Mouse (Mus musculus) MEL (cell line): ENCODE measurements around the gene Frat1. TPM values are rescaled to one million over a fixed set of nuclear protein-coding genes. Genes with fewer than 3 reads are reported as not detected.

Source experiments
- DNase-seq: peaks from one replicate; pipeline ENCODE4 v3.0.0; 2011; ENCODE audit warnings: low read depth, low spot score
- H3K27ac ChIP-seq: 2 replicates; pipeline ENCODE4 v1.5.1; 2012; ENCODE audit warnings: low read depth, mild to moderate bottlenecking, control low read depth, low read length, moderate library complexity; ENCODE audit not compliant: control insufficient read depth
- H3K27me3 ChIP-seq, 2 experiments: fragments of 150-350 bp in 1 of 2; sonication (generic) in 1 of 2; 2 replicates each; pipeline ENCODE4 v1.6.1; 2012; ENCODE audit warnings: low read length in 2 of 2, mild to moderate bottlenecking in 2 of 2, improper control_type of control experiment in 1 of 2, moderate library complexity in 1 of 2; ENCODE audit not compliant: insufficient read depth in 2 of 2, control insufficient read depth in 1 of 2
- H3K36me3 ChIP-seq, 2 experiments: 2 replicates each; pipeline ENCODE4 v1.6.1; 2012 to 2014; ENCODE audit warnings: low read length in 2 of 2, improper control_type of control experiment in 1 of 2, inconsistent platforms in 1 of 2, mild to moderate bottlenecking in 1 of 2; ENCODE audit not compliant: insufficient read depth in 2 of 2, control insufficient read depth in 1 of 2
- H3K4me1 ChIP-seq, 2 experiments: fragments of 150-350 bp in 1 of 2; sonication (generic) in 1 of 2; 2 replicates each; pipeline ENCODE4 v1.6.1; 2012; ENCODE audit warnings: low read length in 2 of 2, improper control_type of control experiment in 1 of 2, mild to moderate bottlenecking in 1 of 2; ENCODE audit not compliant: insufficient read depth in 2 of 2, control insufficient read depth in 1 of 2
- H3K4me3 ChIP-seq, 2 experiments: fragments of 150-350 bp in 1 of 2; sonication (generic) in 1 of 2; 2 replicates each; pipeline ENCODE4 v1.5.1; 2012; ENCODE audit warnings: low read depth in 2 of 2, low read length in 2 of 2, mild to moderate bottlenecking in 2 of 2, moderate library complexity in 2 of 2, control low read depth in 1 of 2, improper control_type of control experiment in 1 of 2; ENCODE audit not compliant: control insufficient read depth in 1 of 2, insufficient read depth in 1 of 2
- H3K79me2 ChIP-seq: 2 replicates; pipeline ENCODE4 v1.6.1; 2012; ENCODE audit warnings: mild to moderate bottlenecking, low read length, moderate library complexity; ENCODE audit not compliant: control insufficient read depth, poor library complexity, insufficient read depth
- H3K9ac ChIP-seq: 2 replicates; pipeline ENCODE4 v1.6.1; 2012; ENCODE audit warnings: low read depth, mild to moderate bottlenecking, control low read depth, low read length, moderate library complexity; ENCODE audit not compliant: control insufficient read depth, poor library complexity, severe bottlenecking
- H3K9me3 ChIP-seq: fragments of 150-350 bp; sonication (generic); replicated peaks from 2 replicates; pipeline ENCODE4 v1.6.1; 2012; ENCODE audit warnings: mild to moderate bottlenecking, low read length, improper control_type of control experiment, moderate library complexity; ENCODE audit not compliant: insufficient read depth
- BHLHE40 ChIP-seq: IDR thresholded peaks from 2 replicates; pipeline ENCODE4 v1.6.1; 2012; ENCODE audit warnings: low read depth, mild to moderate bottlenecking, inconsistent platforms, low read length, improper control_type of control experiment, borderline replicate concordance
- CHD1 ChIP-seq: IDR thresholded peaks from 2 replicates; pipeline ENCODE4 v1.6.1; 2012; ENCODE audit warnings: low read depth, mild to moderate bottlenecking, inconsistent platforms, low read length, improper control_type of control experiment
- CHD2 ChIP-seq: IDR thresholded peaks from 2 replicates; pipeline ENCODE4 v1.6.1; 2011; ENCODE audit warnings: low read length, improper control_type of control experiment
- CTCF ChIP-seq, 3 experiments: IDR thresholded peaks in 2 of 3; conservative IDR thresholded peaks in 1 of 3; 2 replicates each; pipeline ENCODE4 v1.5.1; 2011 to 2012; ENCODE audit warnings: low read length in 3 of 3, low read depth in 2 of 3, mild to moderate bottlenecking in 2 of 3, improper control_type of control experiment in 1 of 3, inconsistent platforms in 1 of 3, mixed read lengths in 1 of 3, moderate library complexity in 1 of 3; ENCODE audit not compliant: control insufficient read depth in 1 of 3, insufficient read depth in 1 of 3, poor library complexity in 1 of 3, severe bottlenecking in 1 of 3
- ELF1 ChIP-seq: IDR thresholded peaks from 2 replicates; pipeline ENCODE4 v1.6.1; 2014; ENCODE audit warnings: low read depth, mild to moderate bottlenecking, inconsistent platforms, low read length, improper control_type of control experiment, moderate library complexity
- EP300 ChIP-seq, 2 experiments: IDR thresholded peaks; 2 replicates each; pipeline ENCODE4 v1.6.1; 2011; ENCODE audit warnings: improper control_type of control experiment in 2 of 2, low read length in 2 of 2, low read depth in 1 of 2, mild to moderate bottlenecking in 1 of 2
- ETS1 ChIP-seq: IDR thresholded peaks from 2 replicates; pipeline ENCODE4 v1.6.1; 2012; ENCODE audit warnings: low read depth, mild to moderate bottlenecking, inconsistent platforms, low read length, improper control_type of control experiment, moderate library complexity
- GATA1 ChIP-seq: IDR thresholded peaks from 2 replicates; pipeline ENCODE4 v1.6.1; 2011; ENCODE audit warnings: low read depth, low read length, improper control_type of control experiment
- HCFC1 ChIP-seq: IDR thresholded peaks from 2 replicates; pipeline ENCODE4 v1.6.1; 2012; ENCODE audit warnings: low read depth, mild to moderate bottlenecking, inconsistent platforms, low read length, improper control_type of control experiment, moderate library complexity
- KAT2A ChIP-seq: conservative IDR thresholded peaks from 2 replicates; pipeline ENCODE4 v1.6.1; 2012; ENCODE audit warnings: low read depth, low read length, improper control_type of control experiment, inconsistent platforms
- MAFK ChIP-seq: IDR thresholded peaks from 2 replicates; pipeline ENCODE4 v1.6.1; 2011; ENCODE audit warnings: low read depth, mild to moderate bottlenecking, low read length, improper control_type of control experiment, borderline replicate concordance
- MAX ChIP-seq: IDR thresholded peaks from 2 replicates; pipeline ENCODE4 v1.6.1; 2011; ENCODE audit warnings: low read length, improper control_type of control experiment
- MAZ ChIP-seq: IDR thresholded peaks from 2 replicates; pipeline ENCODE4 v1.6.1; 2012; ENCODE audit warnings: low read depth, mild to moderate bottlenecking, inconsistent platforms, low read length, improper control_type of control experiment
- MEF2A ChIP-seq: IDR thresholded peaks from 2 replicates; pipeline ENCODE4 v1.6.1; 2014; ENCODE audit warnings: low read depth, mild to moderate bottlenecking, inconsistent platforms, low read length, improper control_type of control experiment; ENCODE audit not compliant: poor library complexity, insufficient replicate concordance, severe bottlenecking; ENCODE audit errors: extremely low read depth
- MXI1 ChIP-seq: IDR thresholded peaks from 2 replicates; pipeline ENCODE4 v1.6.1; 2011; ENCODE audit warnings: mild to moderate bottlenecking, low read depth, low read length, improper control_type of control experiment
- MYB ChIP-seq: IDR thresholded peaks from 2 replicates; pipeline ENCODE4 v1.6.1; 2011; ENCODE audit warnings: mild to moderate bottlenecking, low read depth, low read length, improper control_type of control experiment
- MYC ChIP-seq: IDR thresholded peaks from 2 replicates; pipeline ENCODE4 v1.6.1; 2011; ENCODE audit warnings: low read depth, mild to moderate bottlenecking, low read length, improper control_type of control experiment, moderate library complexity
- NELFE ChIP-seq: IDR thresholded peaks from 2 replicates; pipeline ENCODE4 v1.6.1; 2011; ENCODE audit warnings: low read depth, low read length, improper control_type of control experiment
- NRF1 ChIP-seq: IDR thresholded peaks from 2 replicates; pipeline ENCODE4 v1.6.1; 2014; ENCODE audit warnings: low read depth, mild to moderate bottlenecking, inconsistent platforms, low read length, improper control_type of control experiment, moderate library complexity; ENCODE audit not compliant: poor library complexity, insufficient read depth, severe bottlenecking
- POLR2A ChIP-seq, 2 experiments: IDR thresholded peaks; 2 replicates each; pipeline ENCODE4 v1.6.1; 2011 to 2012; ENCODE audit warnings: low read length in 2 of 2, mild to moderate bottlenecking in 2 of 2, control low read depth in 1 of 2, improper control_type of control experiment in 1 of 2, low read depth in 1 of 2, moderate library complexity in 1 of 2; ENCODE audit not compliant: control insufficient read depth in 1 of 2, insufficient read depth in 1 of 2, poor library complexity in 1 of 2
- POLR2AphosphoS2 ChIP-seq: IDR thresholded peaks from 2 replicates; pipeline ENCODE4 v1.6.1; 2011; ENCODE audit warnings: low read length, improper control_type of control experiment
- POLR2AphosphoS5 ChIP-seq: IDR thresholded peaks from 2 replicates; pipeline ENCODE4 v1.6.1; 2012; ENCODE audit warnings: low read depth, borderline replicate concordance, mild to moderate bottlenecking, inconsistent platforms, low read length, moderate library complexity, mixed read lengths
- RAD21 ChIP-seq: IDR thresholded peaks from 2 replicates; pipeline ENCODE4 v1.6.1; 2011; ENCODE audit warnings: mild to moderate bottlenecking, low read depth, low read length, improper control_type of control experiment
- SIN3A ChIP-seq: IDR thresholded peaks from 2 replicates; pipeline ENCODE4 v1.6.1; 2012; ENCODE audit warnings: low read length, improper control_type of control experiment, inconsistent platforms
- SMC3 ChIP-seq: IDR thresholded peaks from 2 replicates; pipeline ENCODE4 v1.6.1; 2011; ENCODE audit warnings: low read depth, low read length, improper control_type of control experiment
- TAL1 ChIP-seq: IDR thresholded peaks from 2 replicates; pipeline ENCODE4 v1.6.1; 2012; ENCODE audit warnings: mild to moderate bottlenecking, inconsistent platforms, low read length, moderate library complexity, mixed read lengths
- TBP ChIP-seq: IDR thresholded peaks from 2 replicates; pipeline ENCODE4 v1.8.0; 2011; ENCODE audit warnings: low read depth, low read length, improper control_type of control experiment
- TCF12 ChIP-seq: IDR thresholded peaks from 2 replicates; pipeline ENCODE4 v1.6.1; 2014; ENCODE audit warnings: low read depth, mild to moderate bottlenecking, inconsistent platforms, low read length, improper control_type of control experiment, moderate library complexity
- UBTF ChIP-seq: IDR thresholded peaks from 2 replicates; pipeline ENCODE4 v1.6.1; 2012; ENCODE audit warnings: low read depth, mild to moderate bottlenecking, inconsistent platforms, low read length, improper control_type of control experiment, moderate library complexity, borderline replicate concordance; ENCODE audit not compliant: insufficient read depth
- USF1 ChIP-seq: IDR thresholded peaks from 2 replicates; pipeline ENCODE4 v1.6.1; 2014; ENCODE audit warnings: low read depth, mild to moderate bottlenecking, inconsistent platforms, low read length, improper control_type of control experiment, moderate library complexity
- USF2 ChIP-seq, 2 experiments: IDR thresholded peaks; 2 replicates each; pipeline ENCODE4 v1.6.1; 2011 to 2012; ENCODE audit warnings: improper control_type of control experiment in 2 of 2, low read length in 2 of 2, borderline replicate concordance in 1 of 2, inconsistent platforms in 1 of 2, low read depth in 1 of 2, mild to moderate bottlenecking in 1 of 2; ENCODE audit not compliant: insufficient read depth in 1 of 2
- ZMIZ1 ChIP-seq: IDR thresholded peaks from 2 replicates; pipeline ENCODE4 v1.6.1; 2012; ENCODE audit warnings: low read depth, mild to moderate bottlenecking, inconsistent platforms, low read length, improper control_type of control experiment, moderate library complexity
- ZNF384 ChIP-seq: IDR thresholded peaks from 2 replicates; pipeline ENCODE4 v1.6.1; 2012; ENCODE audit warnings: low read depth, mild to moderate bottlenecking, inconsistent platforms, low read length, improper control_type of control experiment
- polyA plus RNA-seq, 2 experiments: library from polyadenylated mRNA; stranded (reverse) in 1 of 2; unstranded in 1 of 2; fragments of >175 nt in 1 of 2; fragments of >200 nt in 1 of 2; gene quantifications; 2 replicates each; pipeline versions ENCODE4 v1.2.1 to v1.2.4; 2012; ENCODE audit warnings: low replicate concordance in 2 of 2, low read depth in 1 of 2; ENCODE audit not compliant: insufficient read length in 2 of 2, insufficient read depth in 1 of 2, missing spikeins in 1 of 2
- total RNA-seq: library from RNA; depleted of rRNA; stranded (reverse); fragments of 300-350 nt; gene quantifications from 2 replicates; pipeline ENCODE4 v1.2.3, GENCODE M21; 2012

The Frat1 gene
- total and polyA plus RNA-seq, 3 experiments, result 31.5 to 36.0 TPM; not detected in 1

DNA sequence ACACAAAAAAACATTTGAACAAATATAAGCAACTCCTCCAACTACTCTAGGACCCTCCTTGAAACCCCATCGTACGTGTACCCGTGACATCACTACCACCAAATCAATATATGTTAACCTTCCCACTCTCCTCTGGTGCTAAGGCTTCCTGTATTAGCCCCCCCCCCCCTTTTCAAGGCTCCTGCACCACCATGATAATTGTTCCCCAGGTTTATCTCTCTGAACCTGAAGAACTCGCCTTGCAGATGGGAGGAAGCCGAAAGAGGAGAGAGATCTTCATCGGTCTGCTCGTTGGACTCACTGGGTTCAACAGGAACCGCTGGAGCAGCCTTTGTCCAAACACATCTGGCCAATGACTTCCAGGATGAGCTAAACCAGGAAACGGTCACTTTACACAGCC is 22.3 kb upstream of the Frat1 start (continued):
- TF ChIP-seq UBTF, result no peak
- peak; percentile 98 for TF ChIP-seq MAZ
- no peak; a peak in 1 of 4 replicates for TF ChIP-seq POLR2A (IDR thresholded peaks at IDR 0.05; ENCODE audit: control insufficient read depth in 1 of 2, insufficient read depth in 1 of 2, low read depth in 1 of 2, low read length in 2 of 2, poor library complexity in 1 of 2)
- no peak for TF ChIP-seq CTCF (IDR thresholded peaks at IDR 0.05 in 2 of 3, conservative IDR thresholded peaks at IDR 0.05 in 1 of 3; ENCODE audit: control insufficient read depth in 1 of 3, insufficient read depth in 1 of 3, low read depth in 2 of 3, low read length in 3 of 3, poor library complexity in 1 of 3, severe bottlenecking in 1 of 3)
- no peak for TF ChIP-seq POLR2AphosphoS2
- TF ChIP-seq NRF1, result no peak; the same call in 1 of the 2 replicates
- TF ChIP-seq HCFC1, result peak; percentile 54
- no peak for TF ChIP-seq RAD21
- TF ChIP-seq MYC, result no peak
- TF ChIP-seq TAL1, result peak; percentile 95
- peak; percentile 83 for TF ChIP-seq ELF1
- TF ChIP-seq GATA1, result peak; percentile 93
- TF ChIP-seq TCF12, result peak; percentile 100
- TF ChIP-seq TBP, result 0 out of 2 replicates have a peak, but pooled peaks have one; percentile 9
- peak; percentile 73; the same call in 1 of the 2 replicates for TF ChIP-seq ZMIZ1
- TF ChIP-seq MYB, result peak; percentile 83
- TF ChIP-seq, all 39 proteins: peak for 20

DNA sequence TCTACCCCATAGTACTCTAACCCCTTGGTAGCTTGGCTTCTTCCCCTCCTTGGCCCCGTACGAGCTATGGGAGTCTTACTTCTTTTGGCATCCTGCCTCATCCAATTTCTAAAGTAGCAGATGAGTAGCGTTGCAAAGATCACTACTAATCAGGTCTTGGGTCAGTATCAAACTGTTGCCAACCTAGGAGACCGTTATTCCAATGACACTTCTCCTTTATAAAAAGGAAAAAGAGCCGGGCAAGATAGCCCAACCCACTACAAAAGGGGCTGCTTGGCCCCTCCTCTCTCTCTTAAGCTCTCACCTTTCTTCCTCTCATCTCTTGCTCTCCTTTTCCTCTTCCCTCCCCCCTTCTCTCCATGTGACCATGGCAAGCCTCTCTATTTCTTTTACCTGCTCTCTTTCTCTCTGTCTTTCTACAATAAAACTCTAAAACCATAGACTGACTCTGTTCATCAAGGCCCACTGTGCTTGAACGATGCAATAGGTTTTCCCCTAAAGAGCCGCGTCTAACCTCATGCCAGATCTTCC is 21.6 kb upstream of the Frat1 start:
- Histone ChIP-seq H3K9me3 (no peaks in the 10 kb centered on the region), H3K9ac (peak overlapping the region; percentile 49), H3K27ac (peak overlapping the region; percentile 91), H3K36me3 (peaks cover 0 to 18% of the 10 kb centered on the region in 2 experiments; a peak in 2 of 4 replicates), H3K79me2 (no peaks in the 10 kb centered on the region), H3K27me3 (no peaks in the 10 kb centered on the region), H3K4me1 (peaks cover 22 to 24% of the 10 kb centered on the region in 2 experiments), H3K4me3 (peak overlapping the region; percentile 37 to 43)
- DNase-seq, result no peak
- TF ChIP-seq ZNF384 (no peak), TAL1 (no peak), GATA1 (peak; percentile 43; the same call in 1 of the 2 replicates), MAX (0 out of 2 replicates have a peak, but pooled peaks have one; percentile 44), NRF1 (no peak), CHD2 (no peak), USF2 (IDR thresholded peaks at IDR 0.05; ENCODE audit: borderline replicate concordance in 1 of 2, insufficient read depth in 1 of 2, low read depth in 1 of 2, low read length in 2 of 2) (no peak), ZMIZ1 (no peak), MYC (peak; percentile 74; the same call in 1 of the 2 replicates), ELF1 (no peak), NELFE (no peak; the same call in 1 of the 2 replicates), MAFK (no peak), EP300 (IDR thresholded peaks at IDR 0.05; ENCODE audit: low read depth in 1 of 2, low read length in 2 of 2) (peak; percentile 53 to 85), MEF2A (no peak), HCFC1 (no peak), BHLHE40 (no peak), KAT2A (no peak), POLR2AphosphoS5 (no peak), RAD21 (no peak), POLR2AphosphoS2 (no peak), SIN3A (0 out of 2 replicates have a peak, but pooled peaks have one; percentile 11), ETS1 (peak; percentile 72), USF1 (peak; percentile 81), SMC3 (no peak), CHD1 (no peak), MXI1 (no peak)
